Mouse (Mus musculus) testis, postnatal 14 days (tissue): ENCODE data around the gene Gpbar1.

Experiments
- DNase-seq: peaks from one replicate; pipeline ENCODE4 v3.0.0; 2021; ENCODE audit warnings: low spot score

Gene Gpbar1

GRCm38 (mm10) chr1:74295456-74296171 lies 17.3 kb downstream of the Gpbar1 start:
- peak; percentile 87 for DNase-seq

GRCm38 (mm10) chr1:74296477-74296876 lies 18.1 kb downstream of the Gpbar1 start:
- DNase-seq: no peak

- no peak for DNase-seq
Observed at GRCm38 (mm10) chr1:74297269-74297668, 18.9 kb downstream of the Gpbar1 start.

GRCm38 (mm10) chr1:74298157-74298750 lies 19.9 kb downstream of the Gpbar1 start:
- no peak for DNase-seq

- no peak for DNase-seq
Observed at GRCm38 (mm10) chr1:74298996-74299395, 20.6 kb downstream of the Gpbar1 start.

- DNase-seq: no peak
Observed at GRCm38 (mm10) chr1:74300347-74301110, 22.2 kb downstream of the Gpbar1 start.

- no peak for DNase-seq
Observed at GRCm38 (mm10) chr1:74302229-74302628, 23.9 kb downstream of the Gpbar1 start.

GRCm38 (mm10) chr1:74302835-74303234 lies 24.5 kb downstream of the Gpbar1 start:
- no peak for DNase-seq

- peak; percentile 73 for DNase-seq
Observed at GRCm38 (mm10) chr1:74303509-74304338, 25.4 kb downstream of the Gpbar1 start.

- DNase-seq: no peak
Observed at GRCm38 (mm10) chr1:74304339-74304790, 26.0 kb downstream of the Gpbar1 start.

- DNase-seq: no peak
Observed at GRCm38 (mm10) chr1:74304946-74305345, 26.6 kb downstream of the Gpbar1 start.

GRCm38 (mm10) chr1:74305522-74305921 lies 27.2 kb downstream of the Gpbar1 start, which contains the start of gene Tmbim1:
Gene Tmbim1 (minus strand): TSS chr1:74305622.
- no peak for DNase-seq

GRCm38 (mm10) chr1:74307146-74307545 lies 28.8 kb downstream of the Gpbar1 start:
- no peak for DNase-seq

- no peak for DNase-seq
Observed at GRCm38 (mm10) chr1:74308001-74308964, 29.9 kb downstream of the Gpbar1 start.

GRCm38 (mm10) chr1:74309767-74310166 lies 31.4 kb downstream of the Gpbar1 start:
- no peak for DNase-seq

GRCm38 (mm10) chr1:74313049-74313692 lies 34.8 kb downstream of the Gpbar1 start:
- no peak for DNase-seq

- no peak for DNase-seq
Observed at GRCm38 (mm10) chr1:74314796-74315195, 36.4 kb downstream of the Gpbar1 start.

GRCm38 (mm10) chr1:74316114-74316827 lies 37.9 kb downstream of the Gpbar1 start:
- DNase-seq: no peak

- DNase-seq: no peak
Observed at GRCm38 (mm10) chr1:74318711-74319110, 40.4 kb downstream of the Gpbar1 start.

GRCm38 (mm10) chr1:74321396-74321795 lies 43.0 kb downstream of the Gpbar1 start:
- no peak for DNase-seq
